Mouse (Mus musculus): Measurements from ENCODE around the gene Ntpcr. TPM values are rescaled to one million over a fixed set of nuclear protein-coding genes. Genes with fewer than 3 reads are reported as not detected.

Ntpcr gene
- polyA plus RNA-seq, 1 experiment from 2014 or later: 29.3 TPM

DNA sequence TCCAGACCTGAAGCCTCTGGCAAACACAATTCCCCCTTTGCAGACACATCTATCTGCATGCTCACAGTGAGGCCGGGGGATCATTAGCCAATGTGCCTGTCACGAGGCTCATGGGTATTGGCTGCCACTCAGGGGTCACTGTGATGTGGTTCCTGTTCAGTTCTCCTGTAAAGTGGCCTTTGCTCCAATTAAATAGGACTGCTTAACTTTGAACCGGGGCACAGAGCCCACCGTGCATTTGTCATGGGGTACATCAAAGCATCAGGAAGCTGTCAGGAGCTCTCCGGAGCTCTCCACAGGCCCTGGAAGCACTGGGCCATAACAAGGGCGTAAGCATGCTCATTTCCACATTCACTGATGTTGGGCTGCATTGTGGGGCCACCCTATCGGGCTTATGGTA lies 13.2 kb upstream of the Ntpcr start:
- H3K36me3 ChIP-seq (ENCODE audit: control insufficient read depth, insufficient read depth, low read length): no peaks in the 10 kb centered on the region
- no peak overlapping the region for H3K4me2 ChIP-seq (ENCODE audit: low read length)
- H3K27me3 ChIP-seq (ENCODE audit: control insufficient read depth, insufficient read depth, low read length): no peaks in the 10 kb centered on the region
- no peak overlapping the region for H3K4me3 ChIP-seq (replicated peaks; ENCODE audit: low read depth, low read length)
- no peak for ATAC-seq (ENCODE audit: low FRiP score, low TSS enrichment)
- peak; percentile 33 for DNase-seq
- 11% methylated on average over 7 of the region's 7 CpGs for WGBS
- no peak overlapping the region for H3K9ac ChIP-seq (replicated peaks; ENCODE audit: low read length)
- H3K9me3 ChIP-seq (ENCODE audit: control insufficient read depth, low read length): no peaks in the 10 kb centered on the region
- H3K27ac ChIP-seq (replicated peaks; ENCODE audit: low read depth, low read length): no peak overlapping the region
- peaks cover 5% of the 10 kb centered on the region; the same call in 1 of the 2 replicates for H3K4me1 ChIP-seq (ENCODE audit: control insufficient read depth, insufficient read depth, low read length)

GRCm38 (mm10) chr8:125718914-125719313 lies 10.8 kb upstream of the Ntpcr start:
- Histone ChIP-seq H3K4me3 (replicated peaks; ENCODE audit: low read depth, low read length) (no peak overlapping the region), H3K9ac (replicated peaks; ENCODE audit: low read length) (no peak overlapping the region), H3K36me3 (ENCODE audit: control insufficient read depth, insufficient read depth, low read length) (no peaks in the 10 kb centered on the region), H3K27ac (replicated peaks; ENCODE audit: low read depth, low read length) (no peak overlapping the region), H3K27me3 (ENCODE audit: control insufficient read depth, insufficient read depth, low read length) (no peaks in the 10 kb centered on the region), H3K9me3 (ENCODE audit: control insufficient read depth, low read length) (no peaks in the 10 kb centered on the region), H3K4me1 (ENCODE audit: control insufficient read depth, insufficient read depth, low read length) (peaks cover 5% of the 10 kb centered on the region; the same call in 1 of the 2 replicates), H3K4me2 (ENCODE audit: low read length) (no peak overlapping the region)
- 62% methylated on average over 4 of the region's 4 CpGs for WGBS
- DNase-seq (no peak), ATAC-seq (ENCODE audit: low FRiP score, low TSS enrichment) (no peak)

DNA sequence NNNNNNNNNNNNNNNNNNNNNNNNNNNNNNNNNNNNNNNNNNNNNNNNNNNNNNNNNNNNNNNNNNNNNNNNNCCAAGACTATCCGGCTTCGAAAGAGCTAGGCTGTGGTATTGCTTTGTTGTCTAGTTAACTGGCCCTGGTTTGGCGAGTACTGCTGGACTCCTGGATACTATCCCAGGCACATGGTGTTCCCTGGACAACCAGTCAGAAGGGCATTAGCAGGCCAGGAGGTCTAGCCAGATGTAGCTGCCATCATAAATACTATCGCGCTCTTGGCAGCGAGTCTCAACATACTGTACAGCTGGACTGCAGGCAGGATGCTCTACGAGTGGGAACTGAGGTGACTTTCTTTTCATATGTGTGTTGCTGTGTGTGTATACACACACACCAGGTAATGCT lies 7.1 kb upstream of the Ntpcr start:
- no peak for ATAC-seq (ENCODE audit: low FRiP score, low TSS enrichment)
- 91% methylated on average over 7 of the region's 7 CpGs for WGBS

GRCm38 (mm10) chr8:125723437-125723836 lies 6.3 kb upstream of the Ntpcr start:
- ATAC-seq (ENCODE audit: low FRiP score, low TSS enrichment) (no peak), DNase-seq (no peak)
- Histone ChIP-seq H3K36me3 (ENCODE audit: control insufficient read depth, insufficient read depth, low read length) (no peaks in the 10 kb centered on the region), H3K4me2 (ENCODE audit: low read length) (no peak overlapping the region), H3K4me3 (replicated peaks; ENCODE audit: low read depth, low read length) (no peak overlapping the region), H3K27ac (replicated peaks; ENCODE audit: low read depth, low read length) (no peak overlapping the region), H3K9me3 (ENCODE audit: control insufficient read depth, low read length) (no peaks in the 10 kb centered on the region), H3K27me3 (ENCODE audit: control insufficient read depth, insufficient read depth, low read length) (no peaks in the 10 kb centered on the region), H3K9ac (replicated peaks; ENCODE audit: low read length) (no peak overlapping the region), H3K4me1 (ENCODE audit: control insufficient read depth, insufficient read depth, low read length) (no peaks in the 10 kb centered on the region)
- WGBS: 94% methylated on average over 6 of the region's 6 CpGs

More for the DNA sequence above, 7.1 kb upstream of the Ntpcr start:
- H3K4me3 ChIP-seq (replicated peaks; ENCODE audit: low read depth, low read length): no peak overlapping the region
- no peak overlapping the region for H3K4me2 ChIP-seq (ENCODE audit: low read length)
- no peaks in the 10 kb centered on the region for H3K27me3 ChIP-seq (ENCODE audit: control insufficient read depth, insufficient read depth, low read length)
- no peak overlapping the region for H3K27ac ChIP-seq (replicated peaks; ENCODE audit: low read depth, low read length)
- no peak for DNase-seq
- no peaks in the 10 kb centered on the region for H3K9me3 ChIP-seq (ENCODE audit: control insufficient read depth, low read length)
- H3K36me3 ChIP-seq (ENCODE audit: control insufficient read depth, insufficient read depth, low read length): no peaks in the 10 kb centered on the region
- no peak overlapping the region for H3K9ac ChIP-seq (replicated peaks; ENCODE audit: low read length)
- H3K4me1 ChIP-seq (ENCODE audit: control insufficient read depth, insufficient read depth, low read length): no peaks in the 10 kb centered on the region

- no peak for ATAC-seq (ENCODE audit: low FRiP score, low TSS enrichment)
- no peak for DNase-seq
These were observed 4.5 kb upstream of the Ntpcr start for GRCm38 (mm10) chr8:125725037-125725820.

DNA sequence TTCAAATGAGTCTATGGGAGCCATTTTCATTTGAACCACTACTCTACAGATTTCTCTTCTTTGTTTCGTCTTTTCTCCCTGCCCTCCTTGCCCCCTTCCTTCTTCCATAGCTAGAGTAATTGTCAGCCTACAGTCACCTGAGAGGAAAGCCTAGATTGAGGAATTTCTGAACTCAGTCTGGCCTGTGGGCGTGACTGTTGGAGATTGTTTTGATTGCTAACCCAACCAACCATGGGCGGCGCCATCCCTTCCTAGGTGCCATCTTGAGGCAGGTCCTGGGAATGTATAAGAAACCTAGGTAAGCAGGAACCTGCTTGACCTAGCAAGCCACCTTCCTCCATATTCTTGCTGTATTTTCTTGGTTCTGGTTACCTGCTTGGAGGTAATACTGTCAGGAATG lies 3.6 kb upstream of the Ntpcr start:
- Histone ChIP-seq H3K4me3 (replicated peaks; ENCODE audit: low read depth, low read length) (no peak overlapping the region), H3K4me2 (ENCODE audit: low read length) (no peak overlapping the region), H3K9me3 (ENCODE audit: control insufficient read depth, low read length) (no peaks in the 10 kb centered on the region), H3K9ac (replicated peaks; ENCODE audit: low read length) (no peak overlapping the region), H3K4me1 (ENCODE audit: control insufficient read depth, insufficient read depth, low read length) (no peaks in the 10 kb centered on the region), H3K27me3 (ENCODE audit: control insufficient read depth, insufficient read depth, low read length) (no peaks in the 10 kb centered on the region), H3K27ac (replicated peaks; ENCODE audit: low read depth, low read length) (no peak overlapping the region), H3K36me3 (ENCODE audit: control insufficient read depth, insufficient read depth, low read length) (no peaks in the 10 kb centered on the region)
- DNase-seq (no peak), ATAC-seq (ENCODE audit: low FRiP score, low TSS enrichment) (no peak)
- 94% methylated on average over 4 of the region's 4 CpGs for WGBS

More at GRCm38 (mm10) chr8:125725037-125725820, 4.5 kb upstream of the Ntpcr start:
- Histone ChIP-seq H3K4me3 (replicated peaks; ENCODE audit: low read depth, low read length) (no peak overlapping the region), H3K9ac (replicated peaks; ENCODE audit: low read length) (no peak overlapping the region), H3K4me1 (ENCODE audit: control insufficient read depth, insufficient read depth, low read length) (no peaks in the 10 kb centered on the region), H3K36me3 (ENCODE audit: control insufficient read depth, insufficient read depth, low read length) (no peaks in the 10 kb centered on the region), H3K27me3 (ENCODE audit: control insufficient read depth, insufficient read depth, low read length) (no peaks in the 10 kb centered on the region), H3K9me3 (ENCODE audit: control insufficient read depth, low read length) (no peaks in the 10 kb centered on the region), H3K27ac (replicated peaks; ENCODE audit: low read depth, low read length) (no peak overlapping the region), H3K4me2 (ENCODE audit: low read length) (no peak overlapping the region)
- WGBS: 89% methylated on average over 6 of the region's 6 CpGs

DNA sequence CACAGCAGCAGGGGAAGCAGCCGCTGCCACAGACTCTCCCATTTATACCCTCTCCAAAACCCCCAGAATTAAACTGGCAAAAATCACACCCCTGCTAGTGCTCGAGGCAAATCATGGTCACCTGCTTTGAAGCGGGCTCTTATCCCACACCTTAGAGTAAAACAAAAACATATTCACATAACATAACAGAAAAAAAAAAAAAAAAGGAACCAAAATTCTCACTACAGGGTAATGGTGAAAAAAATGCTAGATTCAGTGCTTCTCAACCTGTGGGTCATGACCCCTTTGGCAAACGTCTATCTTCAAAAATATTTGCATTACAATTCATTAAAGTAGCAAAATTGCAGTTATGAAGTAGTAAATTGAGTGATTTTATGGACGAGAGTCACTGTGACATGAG lies 2.8 kb upstream of the Ntpcr start:
- no peak for DNase-seq
- Histone ChIP-seq H3K9ac (replicated peaks; ENCODE audit: low read length) (no peak overlapping the region), H3K36me3 (ENCODE audit: control insufficient read depth, insufficient read depth, low read length) (no peaks in the 10 kb centered on the region), H3K27ac (replicated peaks; ENCODE audit: low read depth, low read length) (no peak overlapping the region), H3K27me3 (ENCODE audit: control insufficient read depth, insufficient read depth, low read length) (no peaks in the 10 kb centered on the region), H3K9me3 (ENCODE audit: control insufficient read depth, low read length) (no peaks in the 10 kb centered on the region), H3K4me1 (ENCODE audit: control insufficient read depth, insufficient read depth, low read length) (no peaks in the 10 kb centered on the region), H3K4me3 (replicated peaks; ENCODE audit: low read depth, low read length) (no peak overlapping the region), H3K4me2 (ENCODE audit: low read length) (no peak overlapping the region)
- WGBS: 89% methylated on average over 5 of the region's 5 CpGs
- ATAC-seq (ENCODE audit: low FRiP score, low TSS enrichment): no peak

DNA sequence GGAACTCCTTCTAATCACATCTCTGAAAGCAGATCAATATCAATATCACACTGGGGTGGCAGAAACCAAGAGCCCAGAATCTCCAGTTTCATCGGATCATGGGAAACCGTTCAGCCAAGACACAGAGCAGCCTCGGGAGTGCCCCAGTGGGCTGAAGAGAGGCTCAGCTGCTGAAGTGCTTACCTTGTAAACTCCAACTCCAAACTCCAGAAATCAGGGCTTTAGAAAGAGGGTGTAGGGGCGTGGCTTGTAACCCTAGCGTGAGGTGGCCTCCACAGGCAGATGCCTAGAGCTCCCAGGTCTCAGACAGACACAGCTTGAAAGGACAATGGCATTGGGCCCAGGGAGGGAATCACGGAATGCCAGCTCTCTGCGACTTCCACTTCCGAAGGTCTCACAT lies 2.0 kb upstream of the Ntpcr start:
- 62% methylated on average over 8 of the region's 8 CpGs for WGBS
- no peak overlapping the region for H3K4me2 ChIP-seq (ENCODE audit: low read length)

More for the DNA sequence above, 2.0 kb upstream of the Ntpcr start:
- H3K4me3 ChIP-seq (replicated peaks; ENCODE audit: low read depth, low read length): no peak overlapping the region
- H3K27ac ChIP-seq (replicated peaks; ENCODE audit: low read depth, low read length): no peak overlapping the region
- no peaks in the 10 kb centered on the region for H3K4me1 ChIP-seq (ENCODE audit: control insufficient read depth, insufficient read depth, low read length)
- H3K9ac ChIP-seq (replicated peaks; ENCODE audit: low read length): no peak overlapping the region
- H3K9me3 ChIP-seq (ENCODE audit: control insufficient read depth, low read length): no peaks in the 10 kb centered on the region
- no peak for DNase-seq
- H3K36me3 ChIP-seq (ENCODE audit: control insufficient read depth, insufficient read depth, low read length): no peaks in the 10 kb centered on the region
- H3K27me3 ChIP-seq (ENCODE audit: control insufficient read depth, insufficient read depth, low read length): no peaks in the 10 kb centered on the region
- no peak for ATAC-seq (ENCODE audit: low FRiP score, low TSS enrichment)

All from midbrain, embryonic 14.5 days (tissue).